Mouse (Mus musculus) embryo, embryonic 11.5 days (tissue): ENCODE results near the gene Prune2.

ENCODE experiments used
- DNase-seq: peaks from one replicate; pipeline ENCODE4 v3.0.0-alpha.2; 2012; ENCODE audit warnings: low read depth, low spot score

The Prune2 gene

DNA sequence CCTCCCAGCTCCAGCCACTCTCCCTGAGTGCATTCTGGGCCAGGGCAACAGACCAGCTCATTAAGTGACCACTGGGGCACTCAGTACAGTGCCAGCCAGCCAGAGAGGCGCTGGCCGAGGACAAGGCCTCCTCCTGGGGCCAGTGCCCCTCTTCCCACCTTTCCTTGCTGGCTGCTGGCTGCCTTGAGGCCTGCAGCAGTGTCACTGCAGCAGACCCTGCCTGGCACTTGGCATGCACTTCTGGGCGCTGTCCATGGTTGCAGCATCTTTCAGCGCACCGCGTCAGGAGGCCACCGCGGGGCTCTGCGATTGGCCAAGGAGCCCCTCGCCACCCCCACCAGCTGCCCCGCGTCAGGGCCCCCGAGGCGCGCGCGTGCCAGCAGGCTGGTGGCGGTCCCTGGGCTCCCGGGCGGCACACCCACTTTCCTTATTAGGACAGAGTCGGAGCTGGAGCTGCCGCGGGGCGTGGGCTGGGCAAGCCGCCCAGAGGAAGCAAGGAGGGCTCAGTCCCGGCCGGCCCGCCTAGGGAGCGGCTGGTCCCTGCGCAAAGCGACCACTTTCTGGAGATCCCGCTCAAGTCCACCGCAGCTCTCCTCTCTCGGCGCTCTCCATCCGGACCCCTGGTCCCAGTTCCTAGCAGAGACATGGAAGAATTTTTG, at the start of gene Prune2:
Gene Prune2 (plus strand): TSS at position 506 of the 659 bp plus-strand sequence.
- DNase-seq, result peak; percentile 63

DNA sequence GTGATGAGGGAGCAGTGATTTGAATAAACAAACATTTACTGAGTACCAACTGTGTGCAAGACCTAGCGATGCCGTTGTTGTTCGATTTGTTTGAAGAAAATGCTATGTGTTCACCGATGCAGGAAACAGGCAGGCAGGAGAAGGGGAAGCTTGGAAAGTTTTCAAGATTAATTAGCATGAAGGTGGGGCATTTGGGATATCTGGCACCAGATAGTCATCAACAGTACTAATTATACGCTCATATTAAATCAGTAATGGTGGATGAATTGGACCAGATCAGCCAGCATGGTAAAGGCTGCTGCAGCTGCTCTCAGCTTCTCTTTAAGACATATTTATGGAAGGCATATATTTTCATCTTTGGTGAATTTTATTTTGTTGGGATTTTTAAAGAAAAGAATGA, 44.4 kb upstream of the Prune2 start:
- no peak for DNase-seq

DNA sequence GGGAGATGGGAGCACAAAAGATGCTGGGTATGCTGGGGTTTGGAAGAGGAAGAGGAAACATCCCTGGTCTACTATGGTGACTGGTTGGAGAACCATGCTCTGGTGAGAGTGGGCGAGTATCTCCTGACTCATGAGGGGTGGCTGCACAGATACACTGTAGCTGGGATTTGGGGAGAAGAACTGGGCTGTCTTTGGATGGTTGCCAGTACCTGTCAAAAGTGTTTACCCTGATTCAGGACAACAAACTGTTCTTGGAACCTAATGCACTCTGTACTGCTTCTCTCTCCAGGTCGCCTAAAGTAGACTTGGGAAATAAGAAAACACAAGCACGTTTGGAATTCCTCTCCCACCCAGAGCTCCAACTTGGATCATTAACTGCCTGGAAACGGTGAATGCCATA, 31.4 kb upstream of the Prune2 start:
- DNase-seq, result no peak

DNA sequence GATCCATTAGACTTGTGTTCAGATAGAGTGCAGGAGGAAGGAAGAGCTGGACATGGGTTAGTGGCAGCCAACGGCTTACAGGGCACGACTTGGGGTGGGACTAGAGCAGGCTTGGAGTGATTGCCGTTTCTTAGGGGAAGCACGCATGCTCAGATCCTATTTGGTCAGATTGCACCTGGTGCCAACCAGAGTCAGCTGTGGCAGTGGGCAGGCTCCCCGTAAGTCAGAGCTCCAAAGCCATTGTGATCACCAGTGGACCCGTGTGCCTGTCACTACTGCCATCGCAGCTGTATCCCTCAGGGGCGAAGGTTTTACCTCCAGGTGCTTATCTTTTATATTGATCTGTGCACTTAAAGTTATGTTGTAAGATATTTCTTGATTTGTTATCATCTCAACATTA, 21.3 kb upstream of the Prune2 start:
- no peak for DNase-seq

DNA sequence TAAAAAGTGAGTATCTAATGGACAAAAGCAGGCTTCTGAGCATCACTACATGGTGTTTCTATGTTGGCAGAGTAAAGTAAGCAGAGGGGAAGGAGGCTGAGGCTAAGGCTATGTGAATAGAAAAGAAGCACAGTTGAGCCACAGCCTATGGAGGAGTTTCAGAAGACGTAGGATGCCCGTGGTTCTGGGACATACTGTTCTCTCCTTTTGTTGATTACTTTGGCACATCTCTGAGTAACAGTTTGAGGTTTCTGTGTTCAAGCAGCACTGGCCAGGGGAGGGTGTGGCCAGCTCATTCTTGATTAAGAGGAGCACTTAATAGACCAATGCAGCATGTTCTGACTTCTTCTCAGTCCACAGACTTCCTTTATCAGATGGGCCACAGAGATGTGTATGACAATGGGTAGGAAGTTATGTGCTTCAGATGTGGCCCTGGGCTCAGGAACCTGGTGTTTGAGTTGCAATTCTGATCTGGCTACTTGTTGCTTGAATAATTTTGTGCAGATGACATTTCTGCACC, 7.1 kb upstream of the Prune2 start:
- DNase-seq, result no peak

DNA sequence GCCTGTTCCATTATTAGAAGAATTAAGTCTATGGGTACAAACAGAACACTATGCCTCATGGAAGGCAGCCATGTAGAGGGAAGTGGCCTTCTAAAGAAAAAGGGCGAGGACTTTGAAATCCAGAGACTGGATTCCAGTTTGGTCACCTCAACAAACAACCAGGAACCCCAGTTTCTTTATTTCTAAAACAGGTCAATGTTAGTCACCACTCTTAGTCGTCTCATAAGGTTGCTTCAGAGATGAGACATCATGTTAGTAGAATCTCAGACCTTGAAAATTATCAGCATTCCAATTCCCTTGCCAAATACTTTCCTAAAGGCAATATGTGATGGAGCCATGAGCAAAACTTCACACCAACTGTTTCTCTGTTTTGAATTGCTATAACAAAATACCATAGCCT, 6.6 kb upstream of the Prune2 start:
- DNase-seq, result no peak

DNA sequence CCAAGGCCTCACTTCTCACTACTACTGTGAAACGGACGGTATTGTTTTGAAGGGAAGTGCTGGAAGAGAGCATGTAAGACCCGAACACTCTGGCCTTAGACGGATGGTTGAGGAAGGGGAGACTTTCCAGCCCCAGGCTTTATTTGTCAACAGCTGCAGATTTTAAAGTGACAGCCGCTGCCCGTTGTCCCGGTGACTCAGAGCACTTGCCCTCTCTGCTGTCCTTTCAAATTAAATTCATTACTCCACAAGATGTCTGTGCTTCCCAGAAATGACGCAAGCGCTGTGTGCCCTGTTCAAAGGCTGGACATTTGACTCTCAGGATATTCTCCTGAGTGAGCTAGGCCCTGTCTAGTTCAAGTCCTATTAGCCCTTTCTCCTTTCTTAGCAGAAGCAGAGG, 5.9 kb upstream of the Prune2 start:
- no peak for DNase-seq

DNA sequence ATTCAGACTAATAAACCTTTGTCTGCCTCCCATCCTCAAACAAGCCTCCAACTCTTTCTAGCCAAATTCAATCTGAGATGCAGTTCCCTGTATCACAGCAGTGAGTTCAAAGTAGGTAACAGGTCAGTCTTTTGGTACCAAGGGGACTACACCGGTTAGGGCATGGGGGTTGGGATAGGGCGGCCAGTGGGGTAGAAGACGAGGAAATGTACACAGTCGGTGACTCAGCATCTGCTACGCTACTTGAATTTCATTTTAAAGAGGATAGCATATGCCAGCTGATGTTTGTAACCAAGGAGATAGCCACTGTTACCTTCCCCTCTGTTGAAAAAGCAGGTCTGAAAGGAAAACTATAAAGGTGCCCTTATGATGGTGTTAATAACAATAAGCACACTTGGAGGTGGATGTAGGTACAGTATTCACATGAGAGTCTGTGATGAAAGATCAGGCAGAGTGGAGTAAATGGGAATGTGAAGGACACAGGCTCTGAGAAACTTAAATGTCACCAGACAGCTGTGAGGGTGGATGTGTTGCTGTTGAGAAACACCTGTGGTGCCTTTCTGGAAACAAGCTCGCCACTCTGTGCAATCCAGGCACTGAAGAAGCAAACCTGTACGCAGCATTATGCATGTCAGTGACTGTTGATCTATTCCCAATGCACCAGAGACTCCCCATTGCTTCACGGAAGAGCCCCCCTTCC, 5.1 kb upstream of the Prune2 start:
- DNase-seq, result no peak

DNA sequence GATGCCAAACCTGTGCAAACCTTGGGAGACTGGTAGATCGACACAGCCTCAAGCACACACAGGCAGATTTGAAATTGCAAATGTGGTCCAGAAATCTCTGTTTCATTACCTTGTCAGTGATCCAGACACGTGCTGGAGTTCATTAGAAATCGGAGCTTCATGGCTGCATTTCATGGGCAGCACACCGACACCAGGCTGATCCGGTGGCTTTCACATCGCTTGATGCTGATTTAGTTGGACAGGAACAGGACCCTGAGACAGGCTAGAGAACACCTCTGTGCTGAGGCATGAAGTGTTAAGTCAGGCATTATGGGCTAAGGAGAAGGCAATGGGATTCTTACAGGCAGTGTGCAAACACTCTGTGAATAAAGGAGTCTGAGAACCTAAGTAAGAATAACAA, 1.2 kb upstream of the Prune2 start:
- no peak for DNase-seq

DNA sequence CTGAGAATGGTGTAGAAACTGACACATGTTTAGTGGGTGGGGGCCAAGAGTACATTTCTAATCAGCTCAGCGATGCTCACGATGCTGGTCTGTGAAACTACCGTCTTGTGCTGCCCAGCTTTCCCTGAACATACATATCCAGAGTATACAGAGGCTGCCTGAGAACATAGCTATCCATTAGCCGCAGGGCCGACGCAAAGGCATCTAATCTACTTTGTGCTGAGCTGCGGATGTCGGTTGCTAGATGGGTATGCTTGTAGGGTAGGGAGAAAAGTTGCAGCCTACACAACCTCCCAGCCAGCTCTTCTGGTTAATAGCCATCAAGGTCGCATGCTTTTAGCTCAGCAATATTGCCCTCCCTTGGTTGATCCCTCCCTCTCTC, 696 bp upstream of the Prune2 start:
- no peak for DNase-seq

DNA sequence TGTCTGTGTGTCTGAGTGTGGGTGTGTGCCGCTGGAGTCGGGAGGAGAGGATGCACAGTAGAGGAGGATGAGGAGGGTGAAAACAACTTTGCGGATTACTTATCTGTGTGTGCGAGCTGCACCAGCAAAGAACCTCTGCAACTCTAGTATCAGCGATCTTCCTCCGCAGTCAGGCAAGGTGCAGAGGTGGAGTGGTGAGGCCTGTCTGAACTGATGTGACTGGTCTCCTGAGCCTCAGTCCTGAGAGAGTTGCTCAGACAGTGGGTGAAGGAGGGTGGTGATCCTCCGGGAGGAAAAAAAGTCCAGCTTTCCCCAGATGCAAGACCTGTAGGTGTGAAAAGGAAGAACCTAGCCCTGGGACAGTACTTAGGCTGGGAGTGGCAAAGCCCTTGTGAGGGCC, 401 bp downstream of the Prune2 start:
- DNase-seq, result no peak

DNA sequence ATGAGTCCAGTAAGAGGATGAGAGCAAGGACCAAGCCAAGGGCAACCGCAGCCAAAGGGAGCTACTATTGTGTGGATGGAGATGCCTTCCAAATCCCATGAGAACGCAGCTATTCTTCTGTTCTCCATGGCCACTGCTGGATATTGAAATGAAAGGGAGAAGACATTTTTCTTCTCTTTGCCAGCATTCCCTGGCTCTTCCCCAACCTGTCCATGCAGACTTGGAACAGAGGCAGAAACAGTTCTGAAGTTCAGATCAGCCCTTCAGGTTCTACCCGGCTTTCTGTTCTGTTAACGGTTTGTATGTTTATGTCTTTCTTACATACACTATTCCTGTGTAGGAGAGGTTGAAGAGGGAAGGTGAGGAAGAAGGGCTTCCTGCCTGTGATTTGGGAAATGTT, 3.1 kb downstream of the Prune2 start:
- no peak for DNase-seq

DNA sequence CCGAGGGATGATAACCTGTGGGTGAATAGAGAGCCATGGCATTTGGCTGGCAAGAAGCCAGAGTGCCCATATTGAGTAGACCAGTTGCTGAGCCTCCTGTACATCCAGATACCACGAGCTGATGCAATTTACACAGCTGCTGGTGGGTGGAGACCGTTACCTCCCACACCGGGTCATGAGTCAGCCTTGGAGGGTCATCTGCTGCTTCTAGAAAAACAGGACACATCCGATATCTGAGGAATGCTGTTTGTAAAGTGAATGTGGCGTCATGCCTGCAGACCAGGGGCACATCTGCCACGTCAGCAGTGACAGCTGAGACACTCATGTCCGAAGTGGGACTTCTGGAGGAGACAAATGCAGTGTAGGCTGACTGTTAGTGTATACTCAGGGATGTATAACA, 3.6 kb downstream of the Prune2 start:
- DNase-seq, result no peak

DNA sequence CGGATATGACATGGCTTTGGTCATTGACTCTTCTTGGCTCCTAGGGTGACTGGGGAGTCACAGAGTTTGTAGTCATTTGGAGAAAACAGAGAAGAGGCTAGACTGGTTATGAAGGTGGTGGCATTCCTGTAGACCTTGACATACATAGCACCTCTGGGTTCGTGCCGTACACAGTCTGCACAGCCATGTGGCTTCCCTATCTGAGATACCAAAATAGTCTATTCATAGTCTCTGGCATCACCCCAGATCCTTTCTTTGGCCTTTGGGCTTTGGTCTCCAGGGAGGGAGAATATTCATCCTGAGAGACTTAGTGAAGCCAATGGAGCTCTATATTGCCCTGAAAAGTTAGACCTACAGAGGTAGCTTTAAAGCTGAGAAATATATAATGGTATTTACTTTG, 5.1 kb downstream of the Prune2 start:
- no peak for DNase-seq

DNA sequence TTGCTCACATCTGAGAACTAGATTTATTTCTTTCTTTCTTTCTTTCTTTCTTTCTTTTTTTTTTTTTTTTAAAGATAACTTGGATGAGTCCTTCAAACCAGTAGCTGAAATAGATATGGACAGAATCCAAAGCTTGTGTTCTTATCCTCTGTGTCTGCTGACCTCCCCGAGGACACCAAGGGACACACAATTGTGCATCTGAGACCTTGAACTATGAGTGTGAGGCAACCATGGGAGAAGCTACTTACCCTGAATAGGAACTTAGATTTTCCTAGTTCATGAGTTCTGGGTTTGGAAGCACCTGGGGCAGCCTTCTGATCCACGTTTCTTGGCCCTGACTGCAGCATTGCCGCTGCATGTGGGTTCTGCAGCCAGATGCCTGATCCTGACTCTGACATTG, 7.3 kb downstream of the Prune2 start:
- DNase-seq, result no peak

DNA sequence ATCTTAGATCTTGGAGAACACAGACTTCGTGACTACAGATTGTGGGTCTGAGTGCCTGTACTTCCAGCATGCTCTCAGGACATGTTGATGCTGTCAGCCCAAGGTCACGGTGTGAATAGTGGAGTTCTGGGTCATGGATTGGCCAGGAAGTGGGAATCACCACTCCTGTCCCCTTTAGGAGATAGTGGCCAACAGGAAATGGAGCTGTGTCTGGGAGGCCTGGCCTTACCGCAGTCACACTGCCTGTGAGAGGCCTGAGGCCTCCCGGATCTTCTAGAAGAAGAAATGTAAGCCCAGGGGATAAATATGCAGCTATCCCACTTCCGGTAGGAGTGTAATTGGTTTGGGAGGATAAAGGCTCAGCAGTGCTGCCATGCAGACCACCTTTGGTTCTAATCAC, 12.8 kb downstream of the Prune2 start:
- DNase-seq, result no peak

DNA sequence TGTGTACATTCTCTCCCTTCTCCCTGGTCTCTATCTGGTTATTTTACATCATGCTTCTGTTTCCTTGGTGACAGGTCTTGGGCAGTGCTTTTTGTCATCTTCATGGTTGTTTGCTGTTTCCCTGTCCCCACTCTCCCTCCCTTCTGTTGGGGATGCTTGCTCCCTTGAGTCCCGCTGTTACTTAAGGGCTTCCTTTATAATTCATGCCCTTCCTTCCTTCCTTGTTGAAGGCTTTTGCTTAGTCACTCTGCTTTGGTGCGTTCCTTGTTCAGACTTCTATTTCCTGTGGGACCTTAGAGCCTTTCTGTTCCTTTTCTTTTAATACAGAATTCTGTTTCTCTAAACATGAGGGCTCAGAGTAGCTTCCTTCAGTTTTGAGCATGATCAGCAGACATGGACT, 14.7 kb downstream of the Prune2 start:
- no peak for DNase-seq

DNA sequence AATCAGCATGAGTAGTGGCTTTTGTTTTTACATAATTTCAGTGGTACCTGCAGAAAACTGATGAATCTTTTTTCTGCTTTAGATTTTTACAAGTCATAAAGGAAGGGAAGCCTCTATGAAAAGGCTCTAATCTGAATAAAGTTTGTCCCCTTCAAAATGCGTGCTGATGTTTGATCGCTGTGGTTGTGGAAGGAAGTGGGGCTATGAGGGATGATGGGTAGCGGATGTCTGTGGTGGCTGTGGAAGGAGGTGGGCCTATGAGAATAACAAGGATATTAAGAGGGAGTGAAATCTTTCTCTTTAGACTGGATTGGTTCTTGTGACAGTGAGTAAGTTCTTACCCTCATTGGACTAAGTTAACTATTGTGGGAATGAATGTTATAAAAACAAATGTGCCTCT, 23.0 kb downstream of the Prune2 start:
- no peak for DNase-seq

DNA sequence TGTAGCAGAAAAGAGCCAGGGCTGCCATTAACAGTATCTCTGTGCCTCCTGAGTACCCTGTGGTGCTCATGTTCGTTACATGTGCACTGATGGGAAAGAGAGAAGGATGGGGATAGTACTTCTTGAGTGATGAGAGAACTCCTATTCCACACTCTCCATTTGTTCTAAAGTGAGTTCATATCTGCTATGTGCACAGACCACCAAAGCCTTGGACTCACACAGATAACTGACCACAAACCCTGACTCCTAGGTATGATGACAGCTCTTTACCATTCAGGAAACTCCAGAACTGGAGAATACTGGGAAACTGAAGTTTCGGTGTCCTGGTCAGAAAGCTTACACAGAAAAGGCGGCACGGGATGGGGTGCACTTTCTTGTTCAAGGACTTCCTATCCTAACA, 25.8 kb downstream of the Prune2 start:
- no peak for DNase-seq

DNA sequence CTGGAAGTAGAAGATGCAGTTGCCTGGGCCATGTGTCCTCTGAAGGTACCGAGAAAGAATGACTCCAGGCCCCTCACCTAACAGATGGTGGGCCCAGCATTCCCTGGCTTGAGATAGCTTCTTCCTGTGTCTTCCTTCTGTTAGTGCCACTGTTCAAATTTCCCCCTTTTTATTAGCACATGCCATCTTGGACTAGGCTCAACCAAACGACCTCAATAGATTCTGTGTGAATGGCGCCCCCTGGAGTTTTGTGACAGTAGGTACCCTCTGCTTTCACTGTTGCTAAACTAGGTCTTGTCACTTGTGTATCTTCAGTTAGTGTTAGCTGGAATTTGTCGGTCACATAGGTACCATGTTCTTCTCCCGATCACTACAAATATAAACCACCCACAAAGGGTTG, 29.0 kb downstream of the Prune2 start:
- no peak for DNase-seq

DNA sequence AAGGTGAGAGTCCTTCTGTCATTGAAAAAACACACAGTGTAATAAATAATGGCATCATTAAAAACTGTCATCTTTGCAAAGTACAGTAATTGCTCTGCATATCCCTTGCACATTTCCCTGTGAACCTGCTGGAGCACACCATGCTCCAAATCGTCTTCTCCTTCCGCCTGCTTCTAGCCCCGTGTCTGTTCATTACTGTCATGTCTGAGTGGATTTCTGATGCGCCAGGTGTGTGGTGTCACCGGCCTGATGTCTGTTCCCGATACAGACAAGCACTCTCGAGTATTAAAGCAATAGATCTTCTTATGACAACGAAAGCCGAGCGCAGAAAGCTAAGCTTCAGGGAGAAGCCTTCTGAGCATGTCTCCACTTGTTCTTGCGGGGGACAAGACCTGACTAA, 32.1 kb downstream of the Prune2 start:
- DNase-seq, result no peak

DNA sequence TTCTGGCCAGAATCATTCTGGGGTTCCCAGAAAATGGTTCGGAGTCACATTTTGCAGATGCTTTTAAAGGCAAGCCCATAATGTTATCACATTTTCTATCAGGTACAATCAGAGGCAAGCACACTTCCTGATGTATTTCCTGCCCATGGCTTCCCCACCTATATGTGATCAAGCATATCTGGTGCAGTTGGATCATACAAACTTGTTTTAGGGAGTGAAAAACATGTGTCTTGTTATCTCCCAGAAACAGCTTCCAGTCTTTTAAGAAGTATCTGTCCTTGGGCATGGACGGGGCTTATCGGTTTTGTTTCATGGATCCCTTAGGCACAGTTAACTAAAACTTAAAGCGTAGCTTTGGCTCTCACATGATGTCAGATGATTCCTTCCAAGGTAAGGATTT, 36.2 kb downstream of the Prune2 start:
- no peak for DNase-seq

DNA sequence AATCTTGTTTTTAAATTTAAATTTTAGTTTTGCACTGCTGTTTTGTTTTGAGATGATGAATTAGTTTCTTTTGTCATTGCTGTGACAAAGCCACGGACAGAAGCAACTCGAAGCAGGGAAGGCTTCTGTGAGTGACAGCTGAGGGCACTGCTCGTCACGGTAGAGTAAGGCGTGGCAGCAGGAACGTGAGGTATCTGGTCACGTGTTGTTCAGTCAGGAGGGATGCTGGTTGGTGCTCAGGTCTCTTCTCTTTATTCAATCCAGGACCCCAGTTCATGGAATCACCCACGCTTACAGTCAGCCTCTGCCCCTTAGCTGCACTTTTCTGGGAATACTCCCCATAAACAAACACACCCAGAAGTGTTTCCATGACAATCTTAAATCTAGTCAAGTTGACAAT, 38.3 kb downstream of the Prune2 start:
- no peak for DNase-seq

DNA sequence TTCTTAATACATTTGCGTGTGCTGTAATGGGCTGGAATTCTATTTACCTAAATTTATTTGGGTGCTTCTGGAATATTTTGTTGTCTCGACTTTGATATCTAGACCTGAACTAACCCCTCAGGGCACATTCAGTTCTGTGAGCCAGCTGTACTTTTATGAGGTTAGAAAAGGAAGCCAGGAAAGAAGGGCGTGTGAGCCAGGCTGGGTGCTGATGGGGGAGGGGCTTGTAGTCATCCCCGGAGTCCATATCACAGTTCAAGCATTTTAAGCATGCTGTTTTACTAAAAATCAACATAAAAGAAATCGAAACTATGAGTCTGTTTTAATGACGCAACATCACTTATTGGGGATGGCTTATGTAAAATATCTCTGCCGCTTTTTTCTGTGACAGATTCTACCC, 42.0 kb downstream of the Prune2 start:
- no peak for DNase-seq
